Mouse (Mus musculus) gastrocnemius, adult 8-10 months (tissue): ENCODE results near the gene Bax. TPM values are rescaled to one million over a fixed set of nuclear protein-coding genes. Genes with fewer than 3 reads are reported as not detected.
A peak's percentile ranks its signal among the peaks of the same experiment; 100 is the strongest.
"Not testable (repeated sequence)": the region's sequence is repeated elsewhere in the genome, so short reads cannot be mapped to it uniquely, and the experiment has no call there.

Source experiments
- DNase-seq, 2 experiments: peaks; one replicate each; pipeline ENCODE4 v3.0.0; 2022; ENCODE audit warnings: low spot score in 2 of 2
- total RNA-seq, 4 experiments: library from RNA; stranded (reverse); gene quantifications; 2 replicates each; pipeline ENCODE4 v1.2.4; 2022

The Bax gene
- total RNA-seq, 4 experiments from 2014 or later, result 14.5 to 17.8 (median 15.3) TPM

DNA sequence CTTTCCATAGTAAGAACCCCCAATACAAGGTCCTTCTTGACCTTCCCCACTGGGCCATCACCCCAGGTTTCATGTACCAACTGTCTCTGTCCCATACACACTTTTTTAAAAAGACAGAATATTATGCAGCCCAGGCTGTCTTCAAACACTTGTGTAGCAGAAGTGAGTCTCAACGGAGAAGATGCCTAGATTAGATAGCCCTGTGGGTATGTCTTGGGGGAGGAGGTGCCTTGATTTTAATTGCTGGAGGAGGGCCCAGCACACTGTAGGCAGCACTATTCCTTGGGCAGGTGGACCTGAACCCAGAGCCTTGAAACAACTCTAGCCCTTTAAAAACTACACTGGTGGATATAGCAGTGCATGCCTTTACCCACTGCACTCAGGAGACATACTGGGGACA is 15.5 kb upstream of the Bax start:
- DNase-seq, result no peak

DNA sequence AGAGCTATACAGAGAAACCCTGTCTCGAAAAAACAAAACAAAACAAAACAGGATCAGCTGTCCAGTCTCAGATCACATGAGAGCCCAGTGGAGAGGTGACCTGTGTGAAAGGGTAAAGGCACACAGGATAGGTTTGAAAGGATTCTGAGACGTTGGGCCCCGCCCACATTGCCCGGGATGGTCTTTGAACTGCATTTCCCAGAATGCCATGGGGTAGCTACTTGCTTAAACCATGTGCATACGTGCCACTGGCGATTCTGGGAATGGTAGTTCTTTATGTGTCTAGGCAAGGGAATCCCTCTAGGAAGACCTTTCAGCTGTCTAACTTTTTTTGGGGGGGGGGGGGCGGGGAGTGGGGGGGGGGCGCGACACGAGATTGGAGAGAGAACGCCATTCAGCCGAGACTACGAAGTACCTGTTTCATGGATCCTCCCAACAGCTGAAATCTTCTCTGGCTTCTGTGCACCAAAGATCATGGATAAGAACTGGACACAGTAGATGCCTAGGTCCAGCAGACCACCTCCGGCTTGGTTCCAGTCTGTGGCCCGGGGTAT is 14.8 kb upstream of the Bax start, which contains the start of gene Tulp2:
Gene Tulp2 (plus strand): TSS at position 504 of the 554 bp plus-strand sequence.
- DNase-seq, result peak in 1 of 2 experiments; percentile 50

DNA sequence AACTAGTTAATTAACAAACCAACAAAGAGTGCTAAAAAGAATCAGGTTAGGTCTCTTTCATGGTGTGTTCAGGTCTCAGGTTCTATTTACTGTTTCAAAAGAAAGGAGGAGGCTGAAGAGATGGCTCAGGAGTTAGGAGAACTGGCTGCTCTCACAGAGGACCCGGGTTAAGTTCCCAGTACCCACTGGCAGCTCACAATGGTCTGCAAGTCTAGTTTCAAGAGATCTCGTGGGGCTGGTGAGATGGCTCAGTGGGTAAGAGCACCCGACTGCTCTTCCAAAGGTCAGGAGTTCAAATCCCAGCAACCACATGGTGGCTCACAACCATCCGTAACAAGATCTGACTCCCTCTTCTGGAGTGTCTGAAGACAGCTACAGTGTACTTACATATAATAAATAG is 13.6 kb upstream of the Bax start:
- not testable (repeated sequence) for DNase-seq

DNA sequence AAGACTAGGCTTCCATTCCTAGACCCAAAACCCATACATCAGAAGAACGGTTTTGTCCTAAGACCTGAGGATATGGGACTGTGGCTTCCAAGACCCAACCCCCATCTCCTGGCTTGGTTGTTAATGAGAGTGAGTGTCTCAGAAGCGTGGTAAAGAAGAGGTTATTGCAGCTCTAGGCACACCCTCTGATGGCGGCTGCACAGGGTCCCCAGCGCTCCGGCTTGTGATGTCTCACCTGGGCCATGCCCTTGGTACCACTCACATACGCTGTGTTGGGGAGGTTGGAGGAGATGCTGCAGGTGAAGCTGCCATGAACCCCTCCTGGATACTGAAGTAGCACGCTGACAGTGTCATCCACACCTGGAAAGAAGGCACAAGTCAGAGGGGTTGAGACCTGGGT is 12.1 kb upstream of the Bax start:
- DNase-seq, result no peak

DNA sequence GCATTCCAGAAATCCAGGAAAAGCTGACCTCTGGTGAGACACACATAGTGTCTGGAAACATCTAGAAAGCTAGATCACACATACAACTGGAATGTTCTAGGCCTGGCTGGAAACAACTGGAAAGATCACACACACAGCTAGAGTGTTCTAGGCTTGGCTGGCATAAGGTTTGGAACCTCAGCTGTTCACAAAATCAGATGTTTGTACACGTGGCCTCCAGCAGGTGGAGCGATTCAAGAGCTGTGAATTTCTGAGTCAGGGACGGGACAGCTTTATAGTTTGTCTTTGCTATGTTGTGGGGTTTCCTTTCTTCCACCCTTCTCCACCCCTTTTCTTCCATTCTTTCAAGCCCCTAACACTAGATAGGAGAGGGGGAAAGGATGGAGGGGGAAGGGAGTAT is 10.3 kb upstream of the Bax start:
- DNase-seq, result no peak

DNA sequence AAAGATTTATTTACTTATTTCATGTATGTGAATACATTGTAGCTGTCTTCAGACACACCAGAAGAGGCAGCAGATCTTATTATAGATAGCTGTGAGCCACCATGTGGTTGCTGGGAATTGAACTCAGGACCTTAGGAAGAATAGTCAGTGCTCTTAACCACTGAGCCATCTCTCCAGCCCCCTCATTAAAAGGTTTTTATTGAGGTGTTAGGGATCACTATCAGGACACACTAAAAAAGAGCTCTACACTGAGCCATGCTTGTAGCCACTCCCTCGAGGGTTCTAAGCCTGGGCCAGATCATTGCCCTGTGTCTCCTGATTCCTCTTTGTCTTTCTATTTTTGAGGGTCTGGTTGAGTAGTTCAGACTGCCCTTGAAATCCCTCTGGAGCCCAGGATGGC is 9.8 kb upstream of the Bax start:
- no peak for DNase-seq

DNA sequence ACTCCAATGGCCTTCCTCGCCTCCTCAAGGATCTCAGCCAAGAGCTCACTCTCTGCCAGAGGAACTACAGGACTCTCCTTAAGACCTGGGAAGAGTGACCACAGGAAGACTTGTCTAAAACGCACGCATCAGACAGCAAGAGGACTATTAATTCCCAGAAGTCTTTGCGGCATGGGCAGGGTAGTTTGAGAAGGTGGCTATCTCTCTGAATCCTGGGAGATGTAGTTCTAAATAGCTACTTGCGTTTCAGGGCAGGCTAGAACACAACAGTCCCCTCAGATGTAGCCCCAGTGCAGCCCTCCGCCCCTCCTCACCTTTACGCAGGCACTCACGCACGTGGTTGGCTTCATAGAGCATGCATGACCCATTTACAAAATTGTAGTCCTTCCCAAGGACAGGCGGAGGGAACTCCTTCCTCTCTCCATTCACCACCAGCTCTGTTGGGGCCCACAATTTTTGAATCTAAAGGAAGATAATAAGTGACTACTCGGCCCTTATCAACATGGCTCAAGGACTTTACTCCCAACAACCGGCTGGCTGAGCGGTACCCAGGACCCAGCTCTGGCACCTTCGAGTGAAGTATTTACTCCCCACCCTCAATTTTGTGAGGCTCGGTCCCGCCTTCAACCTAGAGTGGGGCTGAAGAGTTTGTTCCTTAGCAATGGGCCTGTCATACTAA is 8.7 kb upstream of the Bax start:
- no peak for DNase-seq

DNA sequence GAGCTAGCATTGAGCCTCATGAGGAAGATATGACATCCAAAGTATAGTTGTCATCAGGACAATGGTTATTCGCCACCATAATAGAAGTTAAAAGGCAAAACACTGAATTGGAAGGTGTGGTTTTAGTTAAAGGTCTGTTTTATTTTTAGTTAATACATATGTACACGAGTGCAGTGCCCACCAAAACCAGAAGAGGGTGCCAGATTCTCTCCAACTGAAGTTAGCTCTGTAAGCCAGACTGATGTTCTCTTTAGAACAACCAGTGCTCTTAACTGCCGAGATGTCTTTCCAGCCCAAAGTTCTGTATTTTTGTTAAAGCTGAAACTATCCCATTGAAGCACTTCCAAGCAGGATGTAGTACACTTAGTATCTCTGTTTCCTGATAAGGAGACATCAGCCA is 4.2 kb upstream of the Bax start:
- no peak for DNase-seq

DNA sequence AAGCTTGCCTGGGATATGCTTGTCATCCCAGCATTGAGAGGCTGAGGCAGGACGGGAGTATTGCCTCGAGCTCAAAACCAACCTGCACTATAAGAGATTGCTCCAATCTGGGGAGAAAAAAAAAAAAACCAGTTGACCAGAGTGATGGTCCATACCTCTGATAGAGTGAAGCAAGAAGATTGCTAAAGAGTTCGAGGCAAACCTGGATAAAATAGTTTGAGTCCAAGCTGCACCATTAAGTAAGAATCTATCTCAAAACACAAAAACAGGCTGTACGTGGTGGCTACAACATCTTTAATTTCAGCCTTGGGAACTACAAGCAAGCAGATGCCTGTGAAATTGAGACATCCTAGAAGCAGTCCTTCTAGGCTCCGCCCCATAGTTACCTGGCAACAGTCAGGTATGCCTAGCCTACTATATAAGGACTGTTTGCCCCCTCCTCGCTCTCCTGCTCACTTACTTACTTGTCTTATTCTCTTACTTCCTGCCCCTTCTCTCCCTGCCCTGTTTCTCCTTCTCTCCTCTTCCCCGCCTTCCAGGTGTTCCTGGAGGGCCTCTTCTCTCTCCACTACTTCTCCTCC is 482 bp upstream of the Bax start:
- DNase-seq, result no peak

DNA sequence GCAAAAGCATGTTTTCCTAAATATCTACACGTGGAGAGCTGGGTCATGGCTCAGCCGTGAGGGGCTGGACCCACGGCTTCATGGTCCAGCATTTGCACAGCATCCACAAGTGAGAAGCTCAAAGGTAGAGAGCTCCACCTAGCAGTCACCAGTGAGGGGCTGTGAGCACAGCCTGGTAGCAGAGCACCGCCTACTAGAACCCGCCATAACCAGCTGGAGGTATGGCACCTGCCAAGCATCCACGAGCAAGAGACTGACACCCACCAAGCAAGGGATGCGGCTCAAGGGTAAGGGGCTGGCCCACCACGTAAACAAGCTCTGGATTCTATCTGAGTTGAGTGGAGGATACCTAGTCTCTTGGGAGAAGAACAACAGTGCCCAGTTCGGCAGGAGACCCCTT is 1.1 kb downstream of the Bax start:
- DNase-seq, result no peak

DNA sequence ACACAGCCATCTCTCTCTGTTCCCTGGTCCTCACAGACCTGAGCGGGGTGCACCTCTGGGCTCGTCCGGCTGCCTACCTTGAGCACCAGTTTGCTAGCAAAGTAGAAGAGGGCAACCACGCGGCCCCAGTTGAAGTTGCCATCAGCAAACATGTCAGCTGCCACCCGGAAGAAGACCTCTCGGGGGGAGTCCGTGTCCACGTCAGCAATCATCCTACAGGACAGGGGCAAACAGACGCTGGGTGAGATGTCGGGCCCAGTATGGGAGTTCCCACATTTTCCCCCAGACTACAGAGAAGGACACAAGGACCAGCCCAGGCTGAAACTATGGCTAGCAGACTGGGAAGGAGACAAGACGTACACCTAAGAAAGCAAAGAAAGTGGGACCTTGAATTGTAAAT is 1.6 kb downstream of the Bax start:
- DNase-seq, result no peak

DNA sequence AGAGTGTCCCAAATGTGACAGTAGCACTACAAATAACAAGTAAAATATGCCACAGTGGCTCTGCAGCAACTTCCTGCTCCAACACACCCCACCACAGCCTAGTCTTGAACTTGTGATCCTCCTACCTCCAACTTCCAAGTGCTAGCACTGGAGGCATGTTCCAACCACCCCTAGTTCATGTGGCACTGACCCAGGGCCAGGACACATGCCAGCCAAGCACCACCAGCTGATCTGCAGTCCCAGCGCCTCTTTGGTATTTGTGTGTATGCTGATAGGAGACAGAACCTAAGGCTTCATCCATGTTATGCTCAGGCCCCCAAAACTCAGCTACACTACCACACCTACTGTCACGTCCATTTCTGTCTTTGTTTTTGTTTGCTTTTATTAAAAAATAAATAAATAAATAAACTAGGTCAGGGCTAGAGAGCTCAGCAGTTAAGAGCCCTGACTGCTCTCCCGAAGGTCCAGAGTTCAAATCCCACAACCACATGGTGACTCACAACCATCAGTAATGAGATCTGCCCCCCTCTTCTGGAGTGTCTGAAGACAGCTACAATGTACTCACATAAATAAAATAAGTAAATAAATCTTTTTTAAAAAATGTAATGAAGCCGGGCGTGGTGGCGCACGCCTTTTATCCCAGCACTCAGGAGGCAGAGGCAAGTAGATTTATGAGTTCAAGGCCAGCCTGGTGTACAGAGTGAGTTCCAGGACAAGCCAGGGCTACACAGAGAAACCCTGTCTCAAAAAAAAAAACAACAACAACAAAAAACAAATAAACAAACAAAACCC is 2.5 kb downstream of the Bax start:
- no peak for DNase-seq

DNA sequence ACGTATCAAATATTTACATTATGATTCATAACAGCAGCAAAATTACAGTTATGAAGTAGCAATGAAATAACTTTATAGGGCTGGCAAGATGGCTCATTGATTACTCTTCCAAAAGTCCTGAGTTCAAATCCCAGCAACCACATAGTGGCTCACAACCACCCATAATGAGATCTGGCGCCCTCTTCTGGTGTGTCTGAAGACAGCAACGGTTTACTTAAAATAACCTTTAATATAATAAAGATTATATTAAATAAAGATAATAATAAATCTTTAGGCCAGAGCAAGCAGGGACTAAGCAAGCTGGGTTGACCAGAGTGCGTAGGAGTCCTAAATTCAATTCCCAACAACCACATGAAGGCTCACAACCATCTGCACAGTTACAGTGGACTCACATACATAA is 3.8 kb downstream of the Bax start:
- not testable (repeated sequence) for DNase-seq

DNA sequence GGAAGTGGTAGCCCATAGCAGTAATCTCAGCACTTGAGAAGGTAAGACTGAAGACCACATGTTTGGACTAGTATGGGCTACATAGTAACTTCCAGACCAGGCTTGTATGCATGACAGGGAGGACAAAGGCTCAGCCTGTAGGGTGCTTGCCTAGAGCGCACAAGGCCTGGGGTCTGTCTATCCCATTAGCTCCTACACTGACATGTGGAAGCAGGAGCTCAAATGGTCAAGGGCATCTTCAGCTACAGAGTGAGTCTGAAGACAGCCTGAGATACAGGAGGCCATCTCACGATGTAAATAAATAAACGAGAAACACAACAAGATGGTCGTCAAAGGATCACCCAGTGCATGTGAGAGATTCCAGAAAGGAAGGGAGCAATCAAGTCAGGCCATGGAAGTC is 4.4 kb downstream of the Bax start:
- no peak for DNase-seq

DNA sequence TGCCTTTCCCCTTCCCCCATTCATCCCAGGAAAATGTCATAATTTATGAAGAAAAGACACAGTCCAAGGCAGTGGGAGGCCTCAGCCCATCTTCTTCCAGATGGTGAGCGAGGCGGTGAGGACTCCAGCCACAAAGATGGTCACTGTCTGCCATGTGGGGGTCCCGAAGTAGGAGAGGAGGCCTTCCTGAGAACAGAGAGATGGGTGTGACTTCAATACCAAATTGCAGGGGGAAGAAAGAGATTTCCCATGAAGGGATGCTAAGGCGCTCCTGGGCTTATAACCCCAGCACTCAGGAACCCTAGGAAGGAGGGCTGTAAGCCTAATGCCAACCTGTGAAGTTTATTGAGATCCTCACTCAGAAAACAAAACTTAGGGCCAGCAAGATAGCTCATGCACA is 4.9 kb downstream of the Bax start:
- DNase-seq, result no peak

DNA sequence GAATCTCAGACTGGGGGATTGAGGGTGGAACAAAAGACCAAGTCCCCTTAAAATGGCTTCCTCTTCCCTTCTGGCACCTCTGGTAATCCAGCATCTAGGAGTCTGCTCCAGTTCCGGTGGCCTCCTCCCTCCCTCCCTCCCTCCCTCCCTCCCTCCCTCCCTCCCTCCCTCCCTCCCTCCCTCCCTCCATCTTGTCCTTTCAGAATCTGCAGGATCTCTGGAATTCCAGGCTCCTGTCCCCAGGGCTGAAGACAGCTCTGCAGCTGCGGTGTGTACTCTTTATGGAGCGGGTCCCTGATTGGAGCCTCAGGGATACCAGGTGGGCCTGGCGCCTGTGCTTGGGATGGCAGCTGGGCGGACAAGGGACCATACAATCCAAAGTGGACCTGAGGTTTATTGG is 5.4 kb downstream of the Bax start:
- DNase-seq, result no peak

DNA sequence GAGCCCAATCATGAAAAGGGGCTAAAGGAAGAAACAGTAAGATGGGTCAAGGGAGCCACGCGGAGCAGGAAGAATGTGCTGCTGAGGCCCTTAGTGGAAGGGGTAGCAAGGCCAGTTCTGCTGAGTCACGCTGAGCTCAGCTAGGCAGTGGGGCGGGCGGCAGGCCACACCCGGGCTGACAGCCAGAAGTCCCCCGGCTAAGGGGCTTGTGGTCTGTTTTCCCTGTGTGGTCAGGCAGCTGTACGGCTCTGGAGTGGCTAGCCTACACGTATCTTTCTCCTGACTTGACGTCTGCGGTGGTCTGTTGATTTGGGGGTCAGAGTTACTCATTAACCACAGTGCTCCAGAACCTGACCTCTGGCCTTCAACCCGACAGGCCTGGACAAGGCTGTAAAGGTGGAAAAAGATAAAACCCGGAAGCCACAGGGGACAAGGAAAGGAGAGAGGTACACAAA is 5.8 kb downstream of the Bax start:
- DNase-seq, result peak; percentile 57 to 67

DNA sequence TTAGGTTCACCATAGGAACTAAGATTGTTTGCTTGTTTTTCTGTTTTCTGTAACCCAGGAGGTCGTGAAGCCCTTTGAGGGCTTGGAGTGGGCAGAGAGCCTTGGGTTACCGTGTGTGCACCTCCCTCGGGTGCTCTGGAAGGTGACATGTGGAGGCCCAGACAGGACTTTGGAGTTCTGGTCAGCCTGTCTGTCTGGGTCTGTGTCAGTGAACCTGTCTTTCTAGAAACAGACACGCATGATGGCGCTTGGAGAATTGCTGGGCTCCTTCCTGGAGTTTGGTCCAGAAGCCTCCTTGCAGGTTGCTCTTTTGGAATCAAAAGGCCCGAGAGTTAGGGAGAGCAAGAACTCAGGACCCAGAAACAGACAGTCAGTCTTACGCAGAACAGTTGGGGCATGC is 6.3 kb downstream of the Bax start:
- DNase-seq, result no peak

DNA sequence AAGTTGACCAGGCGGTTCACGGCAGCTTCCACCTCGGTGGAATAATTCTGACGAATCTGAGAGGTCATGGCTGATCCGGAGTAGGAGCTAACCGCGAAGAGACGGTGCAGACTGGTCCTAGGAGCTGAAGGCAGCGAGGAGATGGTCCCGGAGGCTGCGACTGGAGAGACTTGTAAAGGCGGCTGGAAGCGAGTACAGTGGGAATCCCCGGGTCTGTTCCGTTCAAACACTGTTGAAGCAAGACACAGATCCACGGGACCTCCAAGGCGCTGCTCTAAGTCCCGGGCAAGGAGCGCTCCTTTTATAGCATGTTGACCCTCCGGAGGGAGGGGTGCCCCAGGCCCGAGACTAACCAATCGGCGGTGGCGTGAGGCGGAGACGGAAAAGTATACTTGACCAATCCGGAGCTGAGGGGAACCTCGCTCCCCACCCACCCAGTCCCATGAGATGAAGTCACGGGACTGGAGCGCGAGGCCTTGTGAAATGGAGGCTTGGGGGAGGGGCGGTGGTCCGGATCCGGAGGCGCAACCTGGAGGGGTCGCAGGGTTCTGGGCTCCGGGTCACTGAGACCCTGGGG is 7.0 kb downstream of the Bax start, which contains the start of gene Ftl1:
Gene Ftl1 (minus strand): TSS at position 321 of the 577 bp plus-strand sequence.
- DNase-seq, result peak; percentile 97 to 98

DNA sequence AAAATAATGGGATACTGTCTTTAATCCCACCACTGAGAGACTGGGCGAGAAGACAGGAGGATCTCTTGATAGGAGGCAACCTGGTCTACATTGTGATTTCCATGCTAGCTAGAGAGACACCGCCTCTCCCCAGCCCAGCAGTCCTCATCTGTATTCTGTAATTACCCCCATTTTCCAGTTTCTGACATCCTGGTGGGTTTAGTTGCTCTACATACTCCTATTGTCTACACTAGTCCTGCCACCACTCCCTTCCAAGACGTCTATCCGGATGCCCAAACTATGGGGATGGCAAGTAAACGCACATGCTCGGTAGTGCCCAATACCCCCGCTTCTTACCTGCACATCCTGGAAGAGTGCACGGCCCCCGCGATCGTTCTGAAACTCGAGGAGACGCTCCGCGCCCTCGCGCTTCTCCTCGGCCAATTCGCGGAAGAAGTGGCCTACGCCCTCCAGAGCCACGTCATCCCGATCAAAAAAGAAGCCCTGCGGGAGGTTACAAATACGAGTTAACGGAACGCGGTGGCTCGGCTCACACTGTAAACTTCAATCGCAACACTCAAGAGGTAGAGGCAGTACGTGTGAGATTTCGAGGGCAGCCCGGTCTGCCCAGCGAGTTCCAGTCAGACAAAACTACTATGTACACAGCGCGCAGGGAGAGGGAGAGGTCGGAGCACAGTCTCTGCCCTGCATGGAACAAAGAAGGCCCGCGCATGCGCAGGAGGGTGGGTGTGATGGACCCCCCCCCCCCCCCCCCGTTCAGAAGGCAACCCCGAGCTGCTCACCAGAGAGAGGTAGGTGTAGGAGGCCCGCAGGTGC is 7.7 kb downstream of the Bax start:
- DNase-seq, result peak in 1 of 2 experiments; percentile 58
